Mouse (Mus musculus) embryonic facial prominence, embryonic 11.5 days (tissue): ENCODE results near the gene Kcnk7. TPM values are rescaled to one million over a fixed set of nuclear protein-coding genes. Genes with fewer than 3 reads are reported as not detected.

Experiments used
- ATAC-seq: fragments of 200-750 bp; cut with Nextera tagmentation; replicated peaks from 2 replicates; pipeline ENCODE4 v1.8.0; 2017; ENCODE audit warnings: low read depth; ENCODE audit not compliant: insufficient number of reproducible peaks, low FRiP score, low TSS enrichment
- DNase-seq: peaks from one replicate; pipeline ENCODE4 v3.0.0-alpha.2; 2015; ENCODE audit warnings: low spot score
- H3K27ac ChIP-seq: fragments of 300-500 bp; sonication (generic); replicated peaks from 2 replicates; pipeline ENCODE4 v1.5.1; 2014; ENCODE audit warnings: mild to moderate bottlenecking, low read depth, low read length, control low read depth
- H3K27me3 ChIP-seq: fragments of 300-500 bp; sonication (generic); 2 replicates; pipeline ENCODE4 v1.6.1; 2014; ENCODE audit warnings: mild to moderate bottlenecking, low read length, moderate library complexity, mixed read lengths; ENCODE audit not compliant: control insufficient read depth, insufficient read depth
- H3K36me3 ChIP-seq: fragments of 300-500 bp; sonication (generic); replicated peaks from 2 replicates; pipeline ENCODE4 v1.6.1; 2014; ENCODE audit warnings: low read depth, mild to moderate bottlenecking, low read length, moderate library complexity, mixed read lengths; ENCODE audit not compliant: control insufficient read depth, insufficient read depth
- H3K4me1 ChIP-seq: fragments of 300-500 bp; sonication (generic); 2 replicates; pipeline ENCODE4 v1.6.1; 2014; ENCODE audit warnings: low read length, mixed read lengths; ENCODE audit not compliant: control insufficient read depth, insufficient read depth
- H3K4me2 ChIP-seq: fragments of 300-500 bp; sonication (generic); 2 replicates; pipeline ENCODE4 v1.6.1; 2014; ENCODE audit warnings: low read depth, mild to moderate bottlenecking, control low read depth, low read length, moderate library complexity
- H3K4me3 ChIP-seq: fragments of 300-500 bp; sonication (generic); 2 replicates; pipeline ENCODE4 v1.5.1; 2014; ENCODE audit warnings: low read depth, low read length, control low read depth
- H3K9ac ChIP-seq: fragments of 300-500 bp; sonication (generic); replicated peaks from 2 replicates; pipeline ENCODE4 v1.6.1; 2014; ENCODE audit warnings: mild to moderate bottlenecking, control low read depth, low read length
- H3K9me3 ChIP-seq: fragments of 300-500 bp; sonication (generic); replicated peaks from 2 replicates; pipeline ENCODE4 v1.6.1; 2016; ENCODE audit warnings: mild to moderate bottlenecking, low read length, inconsistent platforms, mixed read lengths; ENCODE audit not compliant: control insufficient read depth
- WGBS: fragments of 180-500 bp; shearing (Covaris S2); extraction: QIAGEN DNeasy Blood & Tissue Kit; methylation state at CpG from one replicate; pipeline ENCODE4 v1.1.7; 2014; 5-methylcytosine and 5-hydroxymethylcytosine counted together
- polyA plus RNA-seq: library from polyadenylated mRNA; unstranded; fragments of >200 nt; fragmentation: Nextera tagmentation; extraction: Ambion mirVana; gene quantifications from 2 replicates; pipeline ENCODE4 v1.2.1, GENCODE M21; 2014

Gene Kcnk7
- polyA plus RNA-seq, 1 experiment from 2014 or later, result not detected

GRCm38 (mm10) chr19:5723934-5724548, 19.9 kb downstream of the Kcnk7 start:
- H3K4me1 ChIP-seq, result peaks cover 6% of the 10 kb centered on the region
- H3K36me3 ChIP-seq, result peaks cover 13% of the 10 kb centered on the region
- H3K27me3 ChIP-seq, result no peaks in the 10 kb centered on the region
- H3K4me3 ChIP-seq, result no peak overlapping the region
- peak overlapping the region; percentile 2; the same call in 1 of the 2 replicates for H3K4me2 ChIP-seq
- H3K9ac ChIP-seq, result no peak overlapping the region
- no peak for ATAC-seq
- no peaks in the 10 kb centered on the region for H3K9me3 ChIP-seq
- 77% methylated on average over 4 of the region's 4 CpGs for WGBS
- DNase-seq, result no peak
- H3K27ac ChIP-seq, result no peak overlapping the region

GRCm38 (mm10) chr19:5724549-5724941, 20.4 kb downstream of the Kcnk7 start:
- H3K9me3 ChIP-seq, result no peaks in the 10 kb centered on the region
- H3K36me3 ChIP-seq, result peaks cover 13% of the 10 kb centered on the region
- DNase-seq (no peak), ATAC-seq (no peak)
- 0 out of 2 replicates have a peak overlapping the region, but pooled peaks have one; percentile 14 for H3K9ac ChIP-seq
- 71% methylated on average over 7 of the region's 7 CpGs for WGBS
- no peak overlapping the region for H3K27ac ChIP-seq
- no peak overlapping the region for H3K4me3 ChIP-seq
- H3K4me1 ChIP-seq, result peaks cover 6% of the 10 kb centered on the region
- peak overlapping the region; percentile 2; the same call in 1 of the 2 replicates for H3K4me2 ChIP-seq
- no peaks in the 10 kb centered on the region for H3K27me3 ChIP-seq

GRCm38 (mm10) chr19:5725029-5725707, 21.0 kb downstream of the Kcnk7 start:
- no peak overlapping the region for H3K27ac ChIP-seq
- no peaks in the 10 kb centered on the region for H3K27me3 ChIP-seq
- 70% methylated on average over 12 of the region's 12 CpGs for WGBS
- ATAC-seq (no peak), DNase-seq (no peak)
- H3K4me3 ChIP-seq, result peak overlapping the region; percentile 31
- peaks cover 6% of the 10 kb centered on the region for H3K4me1 ChIP-seq
- H3K9me3 ChIP-seq, result no peaks in the 10 kb centered on the region
- H3K36me3 ChIP-seq, result peaks cover 10% of the 10 kb centered on the region
- H3K9ac ChIP-seq, result peak overlapping the region; percentile 53; the same call in 1 of the 2 replicates
- H3K4me2 ChIP-seq, result peak overlapping the region; percentile 67; the same call in 1 of the 2 replicates

GRCm38 (mm10) chr19:5725767-5726515, 21.8 kb downstream of the Kcnk7 start, which contains the start of gene Ehbp1l1:
Gene Ehbp1l1, minus strand, starts transcription at chr19:5726317.
- Histone ChIP-seq H3K9me3 (no peaks in the 10 kb centered on the region), H3K27me3 (no peaks in the 10 kb centered on the region), H3K4me2 (peak within 1 kb of the TSS; percentile 93), H3K9ac (peak within 1 kb of the TSS; percentile 53), H3K4me1 (peaks cover 9% of the 10 kb centered on the region), H3K36me3 (peaks cover 8% of the 10 kb centered on the region), H3K27ac (no peak within 1 kb of the TSS), H3K4me3 (peak within 1 kb of the TSS; percentile 31)
- DNase-seq (peak; percentile 59), ATAC-seq (no peak)
- WGBS, result 11% methylated on average over 49 of the region's 49 CpGs

GRCm38 (mm10) chr19:5726961-5727578, 22.9 kb downstream of the Kcnk7 start:
- Histone ChIP-seq H3K36me3 (peaks cover 3% of the 10 kb centered on the region), H3K9ac (peak overlapping the region; percentile 13), H3K27me3 (no peaks in the 10 kb centered on the region), H3K9me3 (no peaks in the 10 kb centered on the region), H3K4me2 (peak overlapping the region; percentile 93), H3K27ac (no peak overlapping the region), H3K4me1 (peaks cover 10% of the 10 kb centered on the region), H3K4me3 (peak overlapping the region; percentile 88)
- DNase-seq (peak; percentile 15), ATAC-seq (no peak)
- 79% methylated on average over 15 of the region's 15 CpGs for WGBS

- Histone ChIP-seq H3K9ac (peak overlapping the region; percentile 100), H3K4me3 (peak overlapping the region; percentile 88), H3K36me3 (peaks cover 3% of the 10 kb centered on the region), H3K27ac (no peak overlapping the region), H3K27me3 (no peaks in the 10 kb centered on the region), H3K4me2 (peak overlapping the region; percentile 93), H3K9me3 (no peaks in the 10 kb centered on the region), H3K4me1 (peaks cover 10% of the 10 kb centered on the region)
- DNase-seq (peak; percentile 92), ATAC-seq (no peak)
- WGBS, result 2% methylated on average over 14 of the region's 14 CpGs
These were observed 23.5 kb downstream of the Kcnk7 start for GRCm38 (mm10) chr19:5727701-5728100.

- Histone ChIP-seq H3K27ac (peak overlapping the region; percentile 95), H3K9me3 (no peaks in the 10 kb centered on the region), H3K4me1 (peaks cover 10% of the 10 kb centered on the region), H3K27me3 (no peaks in the 10 kb centered on the region), H3K4me2 (peak overlapping the region; percentile 93), H3K4me3 (peak overlapping the region; percentile 88), H3K36me3 (peaks cover 3% of the 10 kb centered on the region), H3K9ac (peak overlapping the region; percentile 100)
- ATAC-seq (0 out of 2 replicates have a peak, but pooled peaks have one; percentile 3), DNase-seq (peak; percentile 52)
- 10% methylated on average over 37 of the region's 37 CpGs for WGBS
These were observed 24.7 kb downstream of the Kcnk7 start for GRCm38 (mm10) chr19:5728631-5729443.
